Mouse (Mus musculus) lung, postnatal 0 days (tissue): ENCODE results near the gene Gfod1. TPM values are rescaled to one million over a fixed set of nuclear protein-coding genes. Genes with fewer than 3 reads are reported as not detected.
A peak's percentile ranks its signal among the peaks of the same experiment; 100 is the strongest.

ENCODE experiments used
- ATAC-seq: fragments of 200-750 bp; cut with Nextera tagmentation; 2 replicates; pipeline ENCODE4 v1.8.0; 2017; ENCODE audit warnings: moderate library complexity
- DNase-seq: peaks from one replicate; pipeline ENCODE4 v3.0.0-alpha.2; 2016; ENCODE audit warnings: low spot score
- H3K27ac ChIP-seq: fragments of 300-500 bp; sonication (generic); 2 replicates; pipeline ENCODE4 v1.5.1; 2014; ENCODE audit warnings: antibody characterized with exemption, mild to moderate bottlenecking, low read length, mixed read lengths
- H3K27me3 ChIP-seq: fragments of 300-500 bp; sonication (generic); replicated peaks from 2 replicates; pipeline ENCODE4 v1.6.1; 2014; ENCODE audit warnings: low read length, mixed read lengths; ENCODE audit not compliant: insufficient read depth
- H3K36me3 ChIP-seq: fragments of 300-500 bp; sonication (generic); 2 replicates; pipeline ENCODE4 v1.6.1; 2014; ENCODE audit warnings: low read length, mixed read lengths; ENCODE audit not compliant: insufficient read depth
- H3K4me1 ChIP-seq: fragments of 300-500 bp; sonication (generic); 2 replicates; pipeline ENCODE4 v1.6.1; 2014; ENCODE audit warnings: antibody characterized with exemption, low read depth, low read length, mixed read lengths; ENCODE audit not compliant: insufficient read depth
- H3K4me2 ChIP-seq: fragments of 300-500 bp; sonication (generic); replicated peaks from 2 replicates; pipeline ENCODE4 v1.6.1; 2014; ENCODE audit warnings: low read depth, mild to moderate bottlenecking, low read length, moderate library complexity, mixed read lengths
- H3K4me3 ChIP-seq: fragments of 300-500 bp; sonication (generic); 2 replicates; pipeline ENCODE4 v1.5.1; 2014; ENCODE audit warnings: low read depth, low read length
- H3K9ac ChIP-seq: fragments of 300-500 bp; sonication (generic); replicated peaks from 2 replicates; pipeline ENCODE4 v1.6.1; 2014; ENCODE audit warnings: low read depth, mild to moderate bottlenecking
- H3K9me3 ChIP-seq: fragments of 300-500 bp; sonication (generic); 2 replicates; pipeline ENCODE4 v1.6.1; 2016; ENCODE audit warnings: low read length, mixed read lengths
- CTCF ChIP-seq: IDR thresholded peaks from 2 replicates; pipeline ENCODE4 v1.5.1; 2016; ENCODE audit warnings: antibody characterized with exemption, mild to moderate bottlenecking
- EP300 ChIP-seq: IDR thresholded peaks from 2 replicates; pipeline ENCODE4 v1.6.1; 2016; ENCODE audit warnings: antibody characterized with exemption, mild to moderate bottlenecking, control low read depth
- WGBS: fragments of 180-500 bp; shearing (Covaris S2); extraction: QIAGEN DNeasy Blood & Tissue Kit; methylation state at CpG from one replicate; pipeline ENCODE4 v1.1.7; 2014; 5-methylcytosine and 5-hydroxymethylcytosine counted together
- polyA plus RNA-seq: library from polyadenylated mRNA; unstranded; fragments of >200 nt; fragmentation: Nextera tagmentation; extraction: Ambion mirVana; gene quantifications from 2 replicates; pipeline ENCODE4 v1.2.1, GENCODE M21; 2015

Gene Gfod1
- polyA plus RNA-seq, 1 experiment from 2014 or later: 1.6 TPM

GRCm38 (mm10) chr13:43172036-43172713 is 131.8 kb downstream of the Gfod1 start:
- DNase-seq (peak; percentile 54), ATAC-seq (no peak)
- TF ChIP-seq CTCF (peak; percentile 62), EP300 (no peak)
- H3K27ac ChIP-seq: no peak overlapping the region
- whole genome bisulfite sequencing: 33% methylated on average over 14 of the region's 14 CpGs
- H3K9ac ChIP-seq: no peak overlapping the region
- H3K27me3 ChIP-seq: no peaks in the 10 kb centered on the region
- H3K4me1 ChIP-seq: 0 out of 2 replicates have a peak, but pooled peaks cover 3% of the 10 kb centered on the region
- peak overlapping the region; percentile 63; the same call in 1 of the 2 replicates for H3K4me3 ChIP-seq
- no peaks in the 10 kb centered on the region for H3K9me3 ChIP-seq
- no peaks in the 10 kb centered on the region for H3K36me3 ChIP-seq
- H3K4me2 ChIP-seq: peak overlapping the region; percentile 72

- DNase-seq (peak; percentile 97), ATAC-seq (peak; percentile 99)
- H3K4me1 ChIP-seq: 0 out of 2 replicates have a peak, but pooled peaks cover 3% of the 10 kb centered on the region
- under 1% methylated on average over 44 of the region's 48 CpGs for WGBS
- H3K9me3 ChIP-seq: no peaks in the 10 kb centered on the region
- TF ChIP-seq CTCF (peak; percentile 12; the same call in 1 of the 2 replicates), EP300 (no peak)
- H3K4me2 ChIP-seq: peak within 1 kb of the TSS; percentile 72
- peak within 1 kb of the TSS; percentile 76 for H3K9ac ChIP-seq
- peak within 1 kb of the TSS; percentile 63 for H3K4me3 ChIP-seq
- no peaks in the 10 kb centered on the region for H3K36me3 ChIP-seq
- peak within 1 kb of the TSS; percentile 73 for H3K27ac ChIP-seq
- H3K27me3 ChIP-seq: no peaks in the 10 kb centered on the region
These were observed 132.8 kb downstream of the Gfod1 start, which contains the start of gene Tbc1d7 for GRCm38 (mm10) chr13:43171020-43171710. Gene Tbc1d7, minus strand, starts transcription at chr13:43171501.

- no peak overlapping the region for H3K4me3 ChIP-seq
- no peak overlapping the region for H3K4me2 ChIP-seq
- H3K4me1 ChIP-seq: 0 out of 2 replicates have a peak, but pooled peaks cover 3% of the 10 kb centered on the region
- no peak overlapping the region for H3K9ac ChIP-seq
- ATAC-seq (no peak), DNase-seq (no peak)
- no peaks in the 10 kb centered on the region; the same call in 1 of the 2 replicates for H3K36me3 ChIP-seq
- H3K27ac ChIP-seq: no peak overlapping the region
- no peaks in the 10 kb centered on the region for H3K27me3 ChIP-seq
- TF ChIP-seq EP300 (no peak), CTCF (no peak)
- no peaks in the 10 kb centered on the region for H3K9me3 ChIP-seq
- WGBS: 81% methylated on average over 9 of the region's 9 CpGs
These were observed 136.3 kb downstream of the Gfod1 start for GRCm38 (mm10) chr13:43167721-43168120.

- H3K36me3 ChIP-seq: no peaks in the 10 kb centered on the region; the same call in 1 of the 2 replicates
- H3K27ac ChIP-seq: no peak overlapping the region
- H3K9ac ChIP-seq: no peak overlapping the region
- peak; percentile 59 for DNase-seq
- peak; percentile 81 for ATAC-seq
- no peaks in the 10 kb centered on the region for H3K4me1 ChIP-seq
- 47% methylated on average over 3 of the region's 3 CpGs for WGBS
- no peak overlapping the region for H3K4me3 ChIP-seq
- no peaks in the 10 kb centered on the region for H3K9me3 ChIP-seq
- H3K4me2 ChIP-seq: no peak overlapping the region
- TF ChIP-seq CTCF (no peak), EP300 (no peak)
- no peaks in the 10 kb centered on the region for H3K27me3 ChIP-seq
These were observed 144.5 kb downstream of the Gfod1 start for GRCm38 (mm10) chr13:43159429-43159828.

GRCm38 (mm10) chr13:43158281-43158680 is 145.7 kb downstream of the Gfod1 start:
- H3K27ac ChIP-seq: no peak overlapping the region
- no peaks in the 10 kb centered on the region; the same call in 1 of the 2 replicates for H3K36me3 ChIP-seq
- WGBS: 82% methylated on average over 5 of the region's 5 CpGs
- no peaks in the 10 kb centered on the region for H3K4me1 ChIP-seq
- H3K4me3 ChIP-seq: no peak overlapping the region
- TF ChIP-seq CTCF (no peak), EP300 (no peak)
- ATAC-seq (no peak), DNase-seq (no peak)
- no peaks in the 10 kb centered on the region for H3K9me3 ChIP-seq
- H3K27me3 ChIP-seq: no peaks in the 10 kb centered on the region
- H3K4me2 ChIP-seq: no peak overlapping the region
- no peak overlapping the region for H3K9ac ChIP-seq

- Histone ChIP-seq H3K36me3 (no peaks in the 10 kb centered on the region), H3K27ac (no peak overlapping the region), H3K9ac (no peak overlapping the region), H3K9me3 (no peaks in the 10 kb centered on the region), H3K4me1 (no peaks in the 10 kb centered on the region), H3K4me3 (no peak overlapping the region), H3K4me2 (no peak overlapping the region), H3K27me3 (no peaks in the 10 kb centered on the region)
- ATAC-seq (no peak), DNase-seq (no peak)
- no peak for TF ChIP-seq CTCF
- TF ChIP-seq EP300: no peak
- WGBS: 62% methylated on average over 5 of the region's 5 CpGs
These were observed 146.6 kb downstream of the Gfod1 start for GRCm38 (mm10) chr13:43157370-43157769.
